Mouse (Mus musculus) midbrain, postnatal 0 days (tissue): ENCODE results near the gene H2-Ke6. TPM values are rescaled to one million over a fixed set of nuclear protein-coding genes. Genes with fewer than 3 reads are reported as not detected.

ENCODE experiments used
- ATAC-seq: fragments of 200-750 bp; cut with Nextera tagmentation; 2 replicates; pipeline ENCODE4 v1.8.0; 2017; ENCODE audit warnings: moderate number of reproducible peaks, mild to moderate bottlenecking, moderate TSS enrichment, moderate library complexity; ENCODE audit not compliant: low FRiP score
- DNase-seq: peaks from one replicate; pipeline ENCODE4 v3.0.0-alpha.2; 2015; ENCODE audit warnings: low spot score
- H3K27ac ChIP-seq: fragments of 300-500 bp; sonication (generic); 2 replicates; pipeline ENCODE4 v1.5.1; 2014; ENCODE audit warnings: low read depth, mild to moderate bottlenecking, low read length, mixed read lengths
- H3K27me3 ChIP-seq: fragments of 300-500 bp; sonication (generic); 2 replicates; pipeline ENCODE4 v1.6.1; 2014; ENCODE audit warnings: low read length, control low read depth, mixed read lengths; ENCODE audit not compliant: insufficient read depth
- H3K36me3 ChIP-seq: fragments of 300-500 bp; sonication (generic); 2 replicates; pipeline ENCODE4 v1.6.1; 2014; ENCODE audit warnings: low read length, control low read depth, mixed read lengths; ENCODE audit not compliant: insufficient read depth
- H3K4me1 ChIP-seq: fragments of 300-500 bp; sonication (generic); 2 replicates; pipeline ENCODE4 v1.6.1; 2014; ENCODE audit warnings: mild to moderate bottlenecking, control low read depth, antibody characterized with exemption, low read length, mixed read lengths; ENCODE audit not compliant: insufficient read depth
- H3K4me2 ChIP-seq: fragments of 300-500 bp; sonication (generic); 2 replicates; pipeline ENCODE4 v1.6.1; 2014; ENCODE audit warnings: low read depth, mild to moderate bottlenecking, low read length, mixed read lengths; ENCODE audit not compliant: poor library complexity, severe bottlenecking
- H3K4me3 ChIP-seq: fragments of 300-500 bp; sonication (generic); 2 replicates; pipeline ENCODE4 v1.5.1; 2014; ENCODE audit warnings: low read depth, mild to moderate bottlenecking, low read length, moderate library complexity
- H3K9ac ChIP-seq: fragments of 300-500 bp; sonication (generic); replicated peaks from 2 replicates; pipeline ENCODE4 v1.6.1; 2014; ENCODE audit warnings: mild to moderate bottlenecking, low read length, moderate library complexity, mixed read lengths; ENCODE audit not compliant: poor library complexity, severe bottlenecking
- H3K9me3 ChIP-seq: fragments of 300-500 bp; sonication (generic); 2 replicates; pipeline ENCODE4 v1.6.1; 2016; ENCODE audit warnings: low read length, control low read depth
- CTCF ChIP-seq: IDR thresholded peaks from 2 replicates; pipeline ENCODE4 v1.5.1; 2016; ENCODE audit warnings: antibody characterized with exemption, mild to moderate bottlenecking
- WGBS: fragments of 180-500 bp; shearing (Covaris S2); extraction: QIAGEN DNeasy Blood & Tissue Kit; methylation state at CpG from one replicate; pipeline ENCODE4 v1.1.7; 2014; 5-methylcytosine and 5-hydroxymethylcytosine counted together
- microRNA counts: library from miRNA; unstranded; fragments of <30 nt; microRNA quantifications from one replicate; lab custom pipeline; 2015
- microRNA-seq: library from miRNA; unstranded; fragments of <30 nt; microRNA quantifications from one replicate; pipeline ENCODE4, GENCODE M21; 2016; ENCODE audit warnings: borderline number of aligned reads
- polyA plus RNA-seq: library from polyadenylated mRNA; unstranded; fragments of >200 nt; fragmentation: Nextera tagmentation; extraction: Ambion mirVana; gene quantifications from 2 replicates; pipeline ENCODE4 v1.2.1, GENCODE M21; 2015
- total RNA-seq: library from RNA; depleted of rRNA; stranded (reverse); fragments of >200 nt; gene quantifications from 2 replicates; pipeline ENCODE4 v1.2.3, GENCODE M21; 2014; rRNA removed

H2-Ke6 gene
- total and polyA plus RNA-seq, 2 experiments from 2014 or later: 53.6 to 58.4 TPM

- Histone ChIP-seq H3K4me3 (no peak overlapping the region), H3K4me2 (peak overlapping the region; percentile 20; the same call in 1 of the 2 replicates), H3K9ac (no peak overlapping the region), H3K9me3 (no peaks in the 10 kb centered on the region), H3K4me1 (no peaks in the 10 kb centered on the region), H3K27me3 (peaks cover 30% of the 10 kb centered on the region), H3K36me3 (no peaks in the 10 kb centered on the region), H3K27ac (peak overlapping the region; percentile 65; the same call in 1 of the 2 replicates)
- 76% methylated on average over 19 of the region's 19 CpGs for WGBS
- ATAC-seq (peak; percentile 28; the same call in 1 of the 2 replicates), DNase-seq (no peak)
- TF ChIP-seq CTCF: no peak
These were observed 47.5 kb downstream of the H2-Ke6 start for GRCm38 (mm10) chr17:33980181-33981035.

- no peak for TF ChIP-seq CTCF
- H3K4me3 ChIP-seq: no peak overlapping the region
- H3K36me3 ChIP-seq: no peaks in the 10 kb centered on the region
- H3K9ac ChIP-seq: no peak overlapping the region
- 77% methylated on average over 6 of the region's 6 CpGs for WGBS
- no peak overlapping the region for H3K4me2 ChIP-seq
- H3K4me1 ChIP-seq: no peaks in the 10 kb centered on the region
- peaks cover 30% of the 10 kb centered on the region for H3K27me3 ChIP-seq
- ATAC-seq: no peak
- DNase-seq: no peak
- H3K9me3 ChIP-seq: no peaks in the 10 kb centered on the region
- H3K27ac ChIP-seq: no peak overlapping the region
These were observed 48.3 kb downstream of the H2-Ke6 start for GRCm38 (mm10) chr17:33979512-33980050.

- H3K27ac ChIP-seq: no peak overlapping the region
- TF ChIP-seq CTCF: no peak
- no peaks in the 10 kb centered on the region for H3K4me1 ChIP-seq
- no peaks in the 10 kb centered on the region for H3K36me3 ChIP-seq
- no peak overlapping the region for H3K9ac ChIP-seq
- no peaks in the 10 kb centered on the region for H3K9me3 ChIP-seq
- peak overlapping the region; percentile 36 for H3K4me3 ChIP-seq
- WGBS: 2% methylated on average over 17 of the region's 17 CpGs
- peak overlapping the region; percentile 45 for H3K4me2 ChIP-seq
- peaks cover 36% of the 10 kb centered on the region for H3K27me3 ChIP-seq
- peak; percentile 35 for DNase-seq
- 0 out of 2 replicates have a peak, but pooled peaks have one; percentile 7 for ATAC-seq
These were observed 49.2 kb downstream of the H2-Ke6 start for GRCm38 (mm10) chr17:33978631-33979031.

- Histone ChIP-seq H3K4me1 (no peaks in the 10 kb centered on the region), H3K4me2 (peak overlapping the region; percentile 45), H3K4me3 (peak overlapping the region; percentile 36), H3K27me3 (peaks cover 38% of the 10 kb centered on the region), H3K36me3 (no peaks in the 10 kb centered on the region), H3K9me3 (no peaks in the 10 kb centered on the region), H3K9ac (peak overlapping the region; percentile 6; the same call in 1 of the 2 replicates), H3K27ac (no peak overlapping the region)
- no peak for ATAC-seq
- DNase-seq: no peak
- TF ChIP-seq CTCF: no peak
- WGBS: under 1% methylated on average over 57 of the region's 57 CpGs
These were observed 49.9 kb downstream of the H2-Ke6 start for GRCm38 (mm10) chr17:33977861-33978557.

MicroRNAs encoded within 50 kb of the gene (microRNA counts, 519-probe panel; counts per million panel counts)
- 4,244 counts per million, percentile 84 among the panel's probes with 10 or more counts for microRNA mmu-miR-219 (lab: Ali Mortazavi, UCI)

Small RNA genes within 50 kb of the gene (microRNA-seq; reads per million reads assigned to microRNA genes)
- gene Mir219a-1 (not detected), gene Mir219c (not detected)

Other genes starting within 250 kb of the H2-Ke6 start
Only the 30 nearest of the 33 such genes appear.
- gene Rps28, start 203.5 kb downstream of the H2-Ke6 start, total RNA-seq: 348 and 379 TPM in 2 replicates
- gene Rps28, start 203.5 kb downstream of the H2-Ke6 start, polyA plus RNA-seq: 513 and 564 TPM in 2 replicates
- 211 and 345 TPM in 2 replicates for gene Ndufa7, start 203.5 kb downstream of the H2-Ke6 start, total RNA-seq
- 501 and 560 TPM in 2 replicates for gene Ndufa7, start 203.5 kb downstream of the H2-Ke6 start, polyA plus RNA-seq
- gene Cd320, start 185.0 kb downstream of the H2-Ke6 start, total RNA-seq: 24.4 and 26.7 TPM in 2 replicates
- gene Cd320, start 185.0 kb downstream of the H2-Ke6 start, polyA plus RNA-seq: 46.8 and 50.0 TPM in 2 replicates
- not detected in 2 replicates for gene Gm7029, start 154.2 kb downstream of the H2-Ke6 start, total RNA-seq
- not detected in 2 replicates for gene Gm7029, start 154.2 kb downstream of the H2-Ke6 start, polyA plus RNA-seq
- gene Kifc1, start 137.4 kb downstream of the H2-Ke6 start, total RNA-seq: 4.3 and 5.0 TPM in 2 replicates
- 1.4 and 2.2 TPM in 2 replicates for gene Kifc1, start 137.4 kb downstream of the H2-Ke6 start, polyA plus RNA-seq
- 0.22 and 0.33 TPM in 2 replicates for gene Platr17, start 122.9 kb downstream of the H2-Ke6 start, total RNA-seq
- 1.4 and 1.5 TPM in 2 replicates for gene Platr17, start 122.9 kb downstream of the H2-Ke6 start, polyA plus RNA-seq
- 52.3 and 55.7 TPM in 2 replicates for gene Daxx, start 118.6 kb downstream of the H2-Ke6 start, total RNA-seq
- 42.9 and 44.3 TPM in 2 replicates for gene Daxx, start 118.6 kb downstream of the H2-Ke6 start, polyA plus RNA-seq
- gene Tapbp, start 112.2 kb downstream of the H2-Ke6 start, total RNA-seq: 41.4 and 44.4 TPM in 2 replicates
- 29.0 and 29.1 TPM in 2 replicates for gene Tapbp, start 112.2 kb downstream of the H2-Ke6 start, polyA plus RNA-seq
- 44.3 and 50.9 TPM in 2 replicates for gene Zbtb22, start 112.2 kb downstream of the H2-Ke6 start, total RNA-seq
- 18.5 and 18.6 TPM in 2 replicates for gene Zbtb22, start 112.2 kb downstream of the H2-Ke6 start, polyA plus RNA-seq
- gene Rgl2, start 98.5 kb downstream of the H2-Ke6 start, total RNA-seq: 81.8 and 83.0 TPM in 2 replicates
- gene Rgl2, start 98.5 kb downstream of the H2-Ke6 start, polyA plus RNA-seq: 33.1 and 38.2 TPM in 2 replicates
- gene Pfdn6, start 87.7 kb downstream of the H2-Ke6 start, total RNA-seq: 47.9 and 60.9 TPM in 2 replicates
- 170 and 185 TPM in 2 replicates for gene Pfdn6, start 87.7 kb downstream of the H2-Ke6 start, polyA plus RNA-seq
- gene Wdr46, start 87.4 kb downstream of the H2-Ke6 start, total RNA-seq: 14.3 and 15.7 TPM in 2 replicates
- 14.6 and 17.3 TPM in 2 replicates for gene Wdr46, start 87.4 kb downstream of the H2-Ke6 start, polyA plus RNA-seq
- 8.6 and 14.1 TPM in 2 replicates for gene B3galt4, start 76.6 kb downstream of the H2-Ke6 start, total RNA-seq
- 11.1 and 14.0 TPM in 2 replicates for gene B3galt4, start 76.6 kb downstream of the H2-Ke6 start, polyA plus RNA-seq
- gene Vps52, start 72.2 kb downstream of the H2-Ke6 start, total RNA-seq: 39.5 and 46.1 TPM in 2 replicates
- 65.8 and 68.6 TPM in 2 replicates for gene Vps52, start 72.2 kb downstream of the H2-Ke6 start, polyA plus RNA-seq
- 742 and 975 TPM in 2 replicates for gene Rps18, start 72.1 kb downstream of the H2-Ke6 start, total RNA-seq
- 751 and 769 TPM in 2 replicates for gene Rps18, start 72.1 kb downstream of the H2-Ke6 start, polyA plus RNA-seq
- 19.0 and 21.2 TPM in 2 replicates for gene H2-K1, start 27.7 kb downstream of the H2-Ke6 start, total RNA-seq
- 17.0 and 22.2 TPM in 2 replicates for gene H2-K1, start 27.7 kb downstream of the H2-Ke6 start, polyA plus RNA-seq
- 19.5 and 23.4 TPM in 2 replicates for gene Ring1, start 3.4 kb downstream of the H2-Ke6 start, total RNA-seq
- gene Ring1, start 3.4 kb downstream of the H2-Ke6 start, polyA plus RNA-seq: 17.3 and 19.5 TPM in 2 replicates
- 170 and 229 TPM in 2 replicates for gene Slc39a7, start 3.6 kb upstream of the H2-Ke6 start, total RNA-seq
- 152 and 156 TPM in 2 replicates for gene Slc39a7, start 3.6 kb upstream of the H2-Ke6 start, polyA plus RNA-seq
- gene Rxrb, start 3.8 kb upstream of the H2-Ke6 start, total RNA-seq: 53.6 and 61.2 TPM in 2 replicates
- gene Rxrb, start 3.8 kb upstream of the H2-Ke6 start, polyA plus RNA-seq: 52.7 and 53.7 TPM in 2 replicates
- 17.9 and 24.3 TPM in 2 replicates for gene Col11a2, start 11.4 kb upstream of the H2-Ke6 start, total RNA-seq
- 4.1 and 4.6 TPM in 2 replicates for gene Col11a2, start 11.4 kb upstream of the H2-Ke6 start, polyA plus RNA-seq
- not detected in 2 replicates for gene H2-Oa, start 64.3 kb upstream of the H2-Ke6 start, total RNA-seq
- gene H2-Oa, start 64.3 kb upstream of the H2-Ke6 start, polyA plus RNA-seq: 0.23 TPM in 1 of 2 replicates, not detected in the other
- gene H2-DMa, start 91.5 kb upstream of the H2-Ke6 start, total RNA-seq: 23.8 and 39.0 TPM in 2 replicates
- 24.8 and 26.1 TPM in 2 replicates for gene H2-DMa, start 91.5 kb upstream of the H2-Ke6 start, polyA plus RNA-seq
- gene Brd2, start 94.6 kb upstream of the H2-Ke6 start, total RNA-seq: 219 and 233 TPM in 2 replicates
- gene Brd2, start 94.6 kb upstream of the H2-Ke6 start, polyA plus RNA-seq: 107 and 124 TPM in 2 replicates
- gene H2-DMb2, start 115.2 kb upstream of the H2-Ke6 start, total RNA-seq: 0.16 and 0.47 TPM in 2 replicates
- gene H2-DMb2, start 115.2 kb upstream of the H2-Ke6 start, polyA plus RNA-seq: 1.4 and 1.6 TPM in 2 replicates
- 0.47 and 4.7 TPM in 2 replicates for gene H2-DMb1, start 125.0 kb upstream of the H2-Ke6 start, total RNA-seq
- gene H2-DMb1, start 125.0 kb upstream of the H2-Ke6 start, polyA plus RNA-seq: 1.6 and 2.3 TPM in 2 replicates
- gene Tap1, start 159.5 kb upstream of the H2-Ke6 start, total RNA-seq: 7.1 and 16.5 TPM in 2 replicates
- gene Tap1, start 159.5 kb upstream of the H2-Ke6 start, polyA plus RNA-seq: 7.7 and 8.3 TPM in 2 replicates
- gene Psmb9, start 159.7 kb upstream of the H2-Ke6 start, total RNA-seq: 0.99 and 1.1 TPM in 2 replicates
- gene Psmb9, start 159.7 kb upstream of the H2-Ke6 start, polyA plus RNA-seq: 2.0 and 3.3 TPM in 2 replicates
- gene Psmb8, start 169.7 kb upstream of the H2-Ke6 start, total RNA-seq: 1.7 and 2.8 TPM in 2 replicates
- 4.2 and 5.3 TPM in 2 replicates for gene Psmb8, start 169.7 kb upstream of the H2-Ke6 start, polyA plus RNA-seq
- gene Tap2, start 175.5 kb upstream of the H2-Ke6 start, total RNA-seq: 1.8 and 2.0 TPM in 2 replicates
- gene Tap2, start 175.5 kb upstream of the H2-Ke6 start, polyA plus RNA-seq: 2.9 and 4.2 TPM in 2 replicates
- gene H2-Ob, start 210.8 kb upstream of the H2-Ke6 start, total RNA-seq: 1.1 and 1.2 TPM in 2 replicates
- gene H2-Ob, start 210.8 kb upstream of the H2-Ke6 start, polyA plus RNA-seq: 0.31 and 0.55 TPM in 2 replicates